Mouse (Mus musculus) liver, embryonic 14.5 days (tissue): ENCODE data around the gene Rab42.

Experiments used
- CTCF ChIP-seq: IDR thresholded peaks from 2 replicates; pipeline ENCODE4 v1.5.1; 2016; ENCODE audit warnings: antibody characterized with exemption, low read depth, control low read depth
- EP300 ChIP-seq: IDR thresholded peaks from 2 replicates; pipeline ENCODE4 v1.6.1; 2016; ENCODE audit warnings: antibody characterized with exemption, low read depth

DNA sequence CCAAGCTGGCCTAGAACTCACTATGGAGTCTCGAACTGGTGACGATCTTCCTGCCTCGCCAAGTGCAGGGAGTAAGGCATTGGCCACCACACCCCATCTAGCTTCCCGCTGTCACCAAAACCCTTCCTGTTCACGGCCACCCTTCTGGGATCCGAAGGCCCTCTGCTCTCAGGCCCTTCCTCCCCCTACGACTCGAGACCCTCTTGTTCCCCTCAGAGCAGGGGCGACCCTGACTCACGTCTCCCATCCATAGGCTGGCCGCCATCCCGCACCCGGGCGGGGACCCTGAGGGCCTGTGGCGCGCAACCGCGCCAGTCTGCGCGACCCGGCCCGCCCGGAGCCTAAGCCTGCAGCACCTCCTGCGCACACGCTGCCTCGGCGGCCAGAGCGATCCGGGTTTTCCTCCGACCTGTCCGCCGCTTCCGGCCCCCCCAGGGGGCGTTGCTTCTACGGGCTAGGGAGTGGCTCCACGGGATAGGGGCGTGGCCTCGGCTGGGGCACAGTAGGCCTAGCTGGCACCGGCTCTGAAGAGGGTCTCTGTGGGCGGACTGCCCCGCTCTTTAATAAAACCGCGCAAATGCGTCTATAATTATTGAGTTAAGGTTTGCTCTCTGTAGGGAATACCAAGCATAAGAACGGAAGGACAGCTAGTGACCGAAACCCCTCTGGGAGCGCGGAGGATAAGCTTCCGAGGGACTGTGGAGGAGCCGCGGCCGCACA, 26.1 kb upstream of the Rab42 start, which contains the start of gene Trnau1ap:
- TF ChIP-seq EP300: no peak; the same call in 1 of the 2 replicates
- peak; percentile 47 for TF ChIP-seq CTCF
